Mouse (Mus musculus): ENCODE data around the gene 1600002K03Rik. TPM values are rescaled to one million over a fixed set of nuclear protein-coding genes. Genes with fewer than 3 reads are reported as not detected.
A peak's percentile ranks its signal among the peaks of the same experiment; 100 is the strongest.

1600002K03Rik gene
- polyA plus RNA-seq, 1 experiment from 2014 or later = 14.7 TPM

DNA sequence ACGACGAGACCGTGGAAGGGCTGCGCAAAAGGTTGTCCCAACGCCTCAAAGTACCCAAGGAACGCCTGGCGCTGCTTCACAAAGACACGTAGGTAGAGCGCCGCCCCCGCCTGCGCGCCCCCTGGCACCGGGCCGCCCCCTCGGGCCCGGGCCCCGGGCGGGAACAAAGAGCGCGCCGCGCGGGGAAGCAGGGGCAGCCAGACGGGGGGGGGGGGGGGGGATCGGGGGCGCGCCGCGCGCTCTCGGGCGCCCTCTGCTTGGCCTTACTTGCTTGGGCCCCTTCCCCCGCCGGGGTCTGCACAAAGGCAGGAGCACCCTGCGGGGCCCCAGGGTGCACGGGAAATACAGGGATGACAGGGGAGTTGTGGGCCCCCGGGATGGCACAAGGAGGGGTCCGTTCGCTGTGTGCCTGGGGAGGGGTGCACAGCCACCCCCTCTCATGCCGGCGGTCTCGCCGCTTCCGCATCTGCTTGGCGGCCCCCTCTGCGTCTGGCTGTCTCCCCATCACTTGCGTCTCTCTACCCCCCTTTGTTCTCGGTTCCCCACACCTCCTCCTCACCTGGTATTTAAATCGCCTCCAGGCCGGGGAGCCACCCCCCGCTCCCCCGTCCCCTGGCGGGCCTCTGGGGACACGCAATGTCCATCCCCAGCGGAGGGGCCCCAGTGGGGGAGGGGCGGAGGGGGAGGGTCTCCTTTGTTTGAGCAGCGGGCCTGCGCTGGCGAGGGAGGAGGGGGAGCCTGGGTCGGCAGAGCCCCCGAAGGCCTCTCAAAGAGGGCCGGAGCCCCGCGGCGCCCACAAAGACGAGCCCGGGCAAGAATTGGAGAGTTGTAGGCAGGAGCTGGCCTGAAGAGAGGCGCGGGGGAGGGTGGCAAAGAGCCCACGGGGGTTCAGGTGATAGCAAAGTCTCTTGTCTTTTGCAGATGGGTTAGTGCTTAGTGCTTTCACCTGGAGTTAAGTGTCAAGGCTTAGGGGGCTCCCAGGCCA, 22.2 kb upstream of the 1600002K03Rik start:
- Histone ChIP-seq H3K27me3 (no peaks in the 10 kb centered on the region), H3K4me2 (peak overlapping the region; percentile 89), H3K9ac (peak overlapping the region; percentile 98), H3K4me1 (peaks cover 63% of the 10 kb centered on the region), H3K36me3 (peaks cover 38% of the 10 kb centered on the region), H3K27ac (peak overlapping the region; percentile 96), H3K9me3 (no peaks in the 10 kb centered on the region), H3K4me3 (peak overlapping the region; percentile 81)
- ATAC-seq (ENCODE audit: borderline replicate concordance, extremely low read depth, low FRiP score, low TSS enrichment) = no peak
- WGBS = 1% methylated on average over 68 of the region's 71 CpGs

GRCm38 (mm10) chr10:80151211-80152034, 21.3 kb upstream of the 1600002K03Rik start:
- H3K9ac ChIP-seq = peak overlapping the region; percentile 98
- no peaks in the 10 kb centered on the region for H3K27me3 ChIP-seq
- under 1% methylated on average over 26 of the region's 26 CpGs for WGBS
- peak overlapping the region; percentile 89 for H3K4me2 ChIP-seq
- peak overlapping the region; percentile 81 for H3K4me3 ChIP-seq
- H3K4me1 ChIP-seq = peaks cover 63% of the 10 kb centered on the region
- peaks cover 42% of the 10 kb centered on the region for H3K36me3 ChIP-seq
- no peaks in the 10 kb centered on the region for H3K9me3 ChIP-seq
- ATAC-seq (ENCODE audit: borderline replicate concordance, extremely low read depth, low FRiP score, low TSS enrichment) = no peak
- peak overlapping the region; percentile 96 for H3K27ac ChIP-seq

DNA sequence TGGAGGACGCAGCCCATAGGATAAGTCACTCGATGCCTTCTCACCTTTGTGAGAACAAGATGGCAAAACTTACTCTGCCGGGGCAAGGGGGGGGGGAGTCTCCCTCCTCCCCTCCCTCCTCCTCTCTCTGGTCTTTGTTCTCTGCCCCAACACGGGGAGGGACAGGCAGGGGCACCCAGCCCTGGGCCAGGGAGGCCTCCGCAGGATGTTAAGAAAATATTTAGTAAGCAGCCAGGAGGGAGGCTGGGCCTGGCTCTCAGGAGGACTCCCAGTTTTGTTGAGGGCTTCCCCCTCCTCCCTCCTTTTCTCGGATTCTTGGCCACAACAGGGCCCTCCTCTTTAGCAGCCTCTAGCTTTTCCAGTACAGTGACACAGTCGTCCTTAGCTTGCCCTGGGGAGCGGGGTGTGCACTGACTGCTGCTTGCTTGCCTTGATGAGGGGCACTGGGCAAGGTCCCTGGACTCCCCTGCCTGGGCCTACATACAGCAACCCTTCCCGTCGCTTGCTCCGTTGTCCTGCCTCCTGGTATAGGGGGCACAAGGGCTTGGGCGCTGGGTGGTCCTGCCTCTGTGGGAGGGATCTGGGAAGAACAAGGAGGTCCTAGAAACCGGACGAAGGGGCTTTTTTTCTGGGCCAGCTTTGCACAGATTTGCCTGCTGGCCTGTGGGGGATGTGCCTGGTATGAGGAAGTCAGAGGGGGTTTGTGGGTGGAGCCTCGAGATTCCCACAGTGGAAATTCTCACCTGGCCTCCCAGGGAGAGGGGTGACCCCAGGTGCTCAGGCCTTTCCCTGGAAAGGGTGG, 20.5 kb upstream of the 1600002K03Rik start:
- peak overlapping the region; percentile 81 for H3K4me3 ChIP-seq
- H3K27me3 ChIP-seq = no peaks in the 10 kb centered on the region
- peak overlapping the region; percentile 89 for H3K4me2 ChIP-seq
- peaks cover 63% of the 10 kb centered on the region for H3K4me1 ChIP-seq
- peak overlapping the region; percentile 98 for H3K9ac ChIP-seq
- WGBS = 2% methylated on average over 15 of the region's 15 CpGs
- H3K9me3 ChIP-seq = no peaks in the 10 kb centered on the region
- peaks cover 50% of the 10 kb centered on the region for H3K36me3 ChIP-seq
- ATAC-seq (ENCODE audit: borderline replicate concordance, extremely low read depth, low FRiP score, low TSS enrichment) = no peak
- H3K27ac ChIP-seq = peak overlapping the region; percentile 96

- peaks cover 55% of the 10 kb centered on the region for H3K36me3 ChIP-seq
- no peaks in the 10 kb centered on the region for H3K9me3 ChIP-seq
- H3K4me1 ChIP-seq = peaks cover 63% of the 10 kb centered on the region
- H3K27ac ChIP-seq = peak overlapping the region; percentile 96
- no peaks in the 10 kb centered on the region for H3K27me3 ChIP-seq
- H3K4me3 ChIP-seq = peak overlapping the region; percentile 81
- peak overlapping the region; percentile 98 for H3K9ac ChIP-seq
- H3K4me2 ChIP-seq = peak overlapping the region; percentile 89
- 20% methylated on average over 3 of the region's 3 CpGs for WGBS
- no peak for ATAC-seq (ENCODE audit: borderline replicate concordance, extremely low read depth, low FRiP score, low TSS enrichment)
Observed at GRCm38 (mm10) chr10:80152873-80153260, 19.9 kb upstream of the 1600002K03Rik start.

GRCm38 (mm10) chr10:80153713-80154112, 19.0 kb upstream of the 1600002K03Rik start:
- Histone ChIP-seq H3K4me2 (peak overlapping the region; percentile 89), H3K27me3 (no peaks in the 10 kb centered on the region), H3K9ac (no peak overlapping the region), H3K27ac (peak overlapping the region; percentile 96), H3K4me1 (peaks cover 70% of the 10 kb centered on the region), H3K4me3 (peak overlapping the region; percentile 9; the same call in 1 of the 2 replicates), H3K36me3 (peaks cover 55% of the 10 kb centered on the region), H3K9me3 (no peaks in the 10 kb centered on the region)
- ATAC-seq (ENCODE audit: borderline replicate concordance, extremely low read depth, low FRiP score, low TSS enrichment) = no peak
- WGBS = 68% methylated on average over 19 of the region's 19 CpGs

DNA sequence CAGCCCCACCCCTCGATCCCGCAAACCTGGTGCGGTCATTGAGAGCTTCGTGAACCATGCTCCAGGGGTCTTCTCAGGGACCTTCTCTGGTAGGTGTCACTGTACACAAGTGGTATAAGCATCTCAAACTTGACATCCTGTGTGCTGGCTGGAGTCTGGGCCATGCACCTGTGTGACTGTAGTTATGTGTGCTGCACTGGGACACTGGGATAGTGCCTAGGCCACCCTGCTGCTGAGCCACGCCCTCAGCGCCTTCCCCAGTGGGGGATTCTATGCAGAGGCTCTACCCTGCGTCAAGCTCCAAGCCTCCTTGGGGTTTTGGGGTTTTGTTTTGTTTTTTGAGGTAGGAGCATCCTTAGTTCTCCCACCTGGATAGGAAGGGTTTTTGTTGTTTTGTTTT, 18.4 kb upstream of the 1600002K03Rik start:
- H3K9me3 ChIP-seq = no peaks in the 10 kb centered on the region
- no peak for ATAC-seq (ENCODE audit: borderline replicate concordance, extremely low read depth, low FRiP score, low TSS enrichment)
- no peaks in the 10 kb centered on the region for H3K27me3 ChIP-seq
- peaks cover 76% of the 10 kb centered on the region for H3K4me1 ChIP-seq
- H3K9ac ChIP-seq = no peak overlapping the region
- no peak overlapping the region for H3K4me3 ChIP-seq
- 0 out of 2 replicates have a peak overlapping the region, but pooled peaks have one; percentile 1 for H3K27ac ChIP-seq
- peaks cover 55% of the 10 kb centered on the region for H3K36me3 ChIP-seq
- WGBS = 87% methylated on average over 7 of the region's 7 CpGs
- H3K4me2 ChIP-seq = no peak overlapping the region

- peaks cover 55% of the 10 kb centered on the region for H3K36me3 ChIP-seq
- peaks cover 82% of the 10 kb centered on the region for H3K4me1 ChIP-seq
- no peak overlapping the region for H3K27ac ChIP-seq
- no peak overlapping the region for H3K4me2 ChIP-seq
- no peak overlapping the region for H3K4me3 ChIP-seq
- H3K27me3 ChIP-seq = no peaks in the 10 kb centered on the region
- ATAC-seq (ENCODE audit: borderline replicate concordance, extremely low read depth, low FRiP score, low TSS enrichment) = no peak
- 45% methylated on average over 1 of the region's 1 CpGs for WGBS
- no peaks in the 10 kb centered on the region for H3K9me3 ChIP-seq
- H3K9ac ChIP-seq = no peak overlapping the region
Observed at GRCm38 (mm10) chr10:80155277-80155676, 17.5 kb upstream of the 1600002K03Rik start.

GRCm38 (mm10) chr10:80156002-80156751, 16.6 kb upstream of the 1600002K03Rik start:
- H3K4me2 ChIP-seq = peak overlapping the region; percentile 0; the same call in 1 of the 2 replicates
- peaks cover 55% of the 10 kb centered on the region for H3K36me3 ChIP-seq
- peak overlapping the region; percentile 99 for H3K27ac ChIP-seq
- H3K4me3 ChIP-seq = no peak overlapping the region
- 74% methylated on average over 29 of the region's 29 CpGs for WGBS
- no peaks in the 10 kb centered on the region for H3K9me3 ChIP-seq
- H3K27me3 ChIP-seq = no peaks in the 10 kb centered on the region
- H3K4me1 ChIP-seq = peaks cover 91% of the 10 kb centered on the region
- no peak overlapping the region for H3K9ac ChIP-seq
- no peak for ATAC-seq (ENCODE audit: borderline replicate concordance, extremely low read depth, low FRiP score, low TSS enrichment)

DNA sequence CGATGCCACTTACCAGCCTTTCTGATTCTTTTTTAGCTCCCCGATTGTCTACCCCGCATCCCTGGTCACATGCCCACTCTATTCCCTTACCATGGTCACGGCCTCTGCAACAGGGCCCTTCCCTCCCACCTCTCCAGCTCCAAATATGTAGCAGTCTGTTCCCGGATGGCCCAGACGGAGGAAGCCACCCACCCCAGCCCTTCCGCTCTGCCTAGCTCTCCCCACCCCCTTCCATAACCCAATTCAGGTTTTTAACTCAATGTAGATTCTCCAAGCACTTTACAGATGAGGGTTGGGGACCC, 16.0 kb upstream of the 1600002K03Rik start:
- Histone ChIP-seq H3K27ac (peak overlapping the region; percentile 99), H3K36me3 (peaks cover 55% of the 10 kb centered on the region), H3K9me3 (no peaks in the 10 kb centered on the region), H3K4me3 (no peak overlapping the region), H3K4me1 (peaks cover 96% of the 10 kb centered on the region), H3K9ac (no peak overlapping the region), H3K27me3 (no peaks in the 10 kb centered on the region), H3K4me2 (peak overlapping the region; percentile 0; the same call in 1 of the 2 replicates)
- no peak for ATAC-seq (ENCODE audit: borderline replicate concordance, extremely low read depth, low FRiP score, low TSS enrichment)
- 37% methylated on average over 7 of the region's 7 CpGs for WGBS

GRCm38 (mm10) chr10:80157141-80157929, 15.4 kb upstream of the 1600002K03Rik start:
- no peak for ATAC-seq (ENCODE audit: borderline replicate concordance, extremely low read depth, low FRiP score, low TSS enrichment)

More at GRCm38 (mm10) chr10:80157141-80157929, 15.4 kb upstream of the 1600002K03Rik start:
- Histone ChIP-seq H3K9ac (no peak overlapping the region), H3K27me3 (no peaks in the 10 kb centered on the region), H3K4me3 (no peak overlapping the region), H3K9me3 (no peaks in the 10 kb centered on the region), H3K4me2 (peak overlapping the region; percentile 9; the same call in 1 of the 2 replicates), H3K4me1 (peaks cover 96% of the 10 kb centered on the region), H3K27ac (peak overlapping the region; percentile 99), H3K36me3 (peaks cover 54% of the 10 kb centered on the region)
- WGBS = 55% methylated on average over 15 of the region's 15 CpGs
